Mouse (Mus musculus): ENCODE measurements around the gene Srxn1.

Gene Srxn1

GRCm38 (mm10) chr2:152159487-152159886, 54.2 kb downstream of the Srxn1 start:
- peak; percentile 4 for DNase-seq (ENCODE audit: low read depth, low spot score)

Data from A20 (cell line).